Mouse (Mus musculus) gonadal fat pad, adult 2 months (tissue): ENCODE measurements at regions not wholly inside any gene's neighbourhood (a gene's known extent, or its start where the extent isn't known, plus 50 kb on each side); places are given as distances from the start of the nearest gene placed in this dataset.

Source experiments
- DNase-seq: peaks from one replicate; pipeline ENCODE4 v3.0.0-alpha.2; 2012; ENCODE audit warnings: low read depth

DNA sequence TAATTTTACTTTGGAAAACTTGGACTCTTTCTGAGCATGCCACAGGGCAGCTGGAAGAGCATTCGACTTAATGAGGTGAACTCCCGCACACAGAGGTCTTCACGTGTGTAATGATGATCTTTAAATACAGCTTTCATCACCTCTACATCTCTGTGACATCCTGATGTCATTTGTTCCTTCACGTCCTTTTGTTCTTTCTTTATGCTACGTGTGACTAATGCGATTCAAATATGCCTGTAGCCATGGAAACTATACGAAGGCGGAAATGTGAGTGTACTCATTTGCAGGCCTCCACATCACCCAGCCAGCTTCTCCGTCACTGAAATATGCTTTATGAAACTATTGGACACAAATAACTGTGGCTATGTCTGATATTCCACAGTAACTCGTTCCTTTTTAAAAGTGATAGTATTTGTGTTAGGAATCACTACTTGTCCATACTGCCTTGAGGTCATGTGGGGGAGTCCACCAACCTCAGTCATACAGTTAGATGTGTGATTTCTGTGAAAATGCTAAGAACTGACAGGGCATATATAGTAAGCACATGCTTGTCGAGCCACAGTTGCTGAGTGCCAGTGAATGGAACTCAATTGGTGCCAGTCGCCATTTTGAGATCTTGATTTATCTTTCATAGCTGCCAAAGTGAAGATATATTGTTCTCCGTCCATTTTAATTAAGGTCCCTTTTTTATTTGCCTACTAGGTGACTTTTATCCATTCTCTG lies 145.9 kb downstream of the Plk2 start:
- no peak for DNase-seq

DNA sequence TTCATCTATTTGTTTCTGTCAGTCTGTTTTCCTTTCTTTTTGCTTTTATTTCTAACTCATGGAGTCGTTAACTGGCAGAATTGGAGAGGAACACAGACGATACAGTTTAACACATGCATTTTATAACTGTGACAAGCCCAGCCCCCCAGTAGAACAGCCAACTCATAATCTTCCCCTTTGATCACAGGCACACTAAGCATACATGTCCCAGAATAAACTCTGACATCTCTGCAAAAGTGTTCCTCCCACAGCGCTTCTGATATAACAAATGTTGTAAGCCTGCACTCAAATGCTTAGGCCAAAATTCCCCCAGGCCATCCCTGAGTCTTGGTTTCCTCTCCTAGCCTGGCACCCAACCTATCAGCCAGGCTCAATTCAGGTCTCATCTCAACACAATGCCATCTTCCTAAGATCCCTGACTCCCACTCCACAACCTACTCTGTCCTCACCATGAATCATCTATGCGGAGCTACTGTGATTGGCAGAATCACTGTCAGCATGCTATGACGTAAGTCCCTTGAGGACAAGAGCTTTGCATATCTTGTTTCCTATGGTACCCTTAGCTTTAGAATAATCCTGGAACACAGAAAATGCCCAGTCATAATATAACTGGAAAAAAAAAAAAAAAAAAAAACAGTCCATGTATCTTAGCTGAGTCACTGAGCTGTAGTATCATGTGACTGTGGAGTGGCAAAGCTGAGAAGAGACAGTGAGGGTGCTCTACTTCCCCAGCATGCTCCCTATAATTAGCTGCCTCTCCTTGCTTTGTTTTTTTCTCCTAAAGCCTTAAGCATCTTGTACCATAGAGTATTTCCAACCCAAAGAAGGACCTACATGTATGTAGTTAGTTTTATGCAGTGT lies 146.7 kb downstream of the Plk2 start:
- no peak for DNase-seq

DNA sequence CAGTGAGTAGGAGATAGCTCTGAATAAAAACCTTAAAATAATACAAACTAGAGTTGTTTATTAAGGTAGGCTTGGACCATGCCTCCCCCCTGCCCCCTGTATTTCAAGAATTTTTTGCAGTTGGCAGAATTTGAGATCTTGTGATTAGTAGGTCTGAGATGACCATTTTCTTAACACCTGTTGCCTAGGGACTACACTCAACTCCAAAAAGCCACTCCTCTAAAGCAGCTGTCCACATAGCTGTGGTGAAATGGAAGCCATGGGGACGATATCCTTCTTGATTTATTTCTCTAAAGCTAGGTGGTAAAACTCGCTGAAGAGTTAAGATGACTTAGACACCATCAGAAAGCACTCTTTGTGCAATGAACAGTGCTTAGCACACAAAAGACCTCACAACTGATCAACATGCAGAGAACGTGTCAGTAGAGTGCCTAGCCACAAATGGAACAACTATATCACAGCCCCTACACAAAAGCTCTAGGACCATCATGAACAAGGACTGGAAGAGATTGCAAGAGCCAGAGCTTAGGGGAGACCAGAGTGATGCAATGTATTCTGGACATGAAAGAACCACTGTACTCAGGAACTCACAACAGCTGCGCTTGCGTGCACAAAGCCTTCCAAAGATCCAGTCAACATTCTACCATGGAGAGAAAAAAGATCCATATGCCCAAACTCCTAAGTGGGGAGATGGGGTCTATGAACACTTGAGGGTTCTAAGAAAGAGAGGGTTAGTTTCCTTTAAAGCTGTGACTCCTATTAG lies 147.6 kb downstream of the Plk2 start:
- no peak for DNase-seq

DNA sequence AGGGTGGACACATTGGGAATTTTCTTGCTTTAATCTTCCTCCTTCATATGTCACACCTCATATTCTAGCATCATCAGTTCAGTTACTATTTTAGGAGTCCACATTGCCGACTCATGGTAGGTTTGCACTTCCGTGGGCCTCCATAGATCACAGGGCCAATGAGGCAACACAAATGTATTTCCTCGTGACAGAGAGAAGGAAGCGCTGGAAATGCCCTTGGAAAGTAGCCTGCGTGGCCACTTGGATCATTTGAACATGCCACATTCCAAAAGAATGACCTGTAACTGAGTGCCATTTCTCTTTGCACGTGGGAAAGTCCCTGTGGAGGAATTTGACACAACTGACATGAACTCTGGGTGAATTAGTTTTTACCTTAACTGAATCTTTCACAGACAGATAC lies 150.6 kb downstream of the Plk2 start:
- DNase-seq: no peak

GRCm38 (mm10) chr13:110555529-110556319 lies 160.9 kb downstream of the Plk2 start:
- no peak for DNase-seq

- DNase-seq: no peak
These were observed 161.7 kb downstream of the Plk2 start for GRCm38 (mm10) chr13:110556355-110557095.

DNA sequence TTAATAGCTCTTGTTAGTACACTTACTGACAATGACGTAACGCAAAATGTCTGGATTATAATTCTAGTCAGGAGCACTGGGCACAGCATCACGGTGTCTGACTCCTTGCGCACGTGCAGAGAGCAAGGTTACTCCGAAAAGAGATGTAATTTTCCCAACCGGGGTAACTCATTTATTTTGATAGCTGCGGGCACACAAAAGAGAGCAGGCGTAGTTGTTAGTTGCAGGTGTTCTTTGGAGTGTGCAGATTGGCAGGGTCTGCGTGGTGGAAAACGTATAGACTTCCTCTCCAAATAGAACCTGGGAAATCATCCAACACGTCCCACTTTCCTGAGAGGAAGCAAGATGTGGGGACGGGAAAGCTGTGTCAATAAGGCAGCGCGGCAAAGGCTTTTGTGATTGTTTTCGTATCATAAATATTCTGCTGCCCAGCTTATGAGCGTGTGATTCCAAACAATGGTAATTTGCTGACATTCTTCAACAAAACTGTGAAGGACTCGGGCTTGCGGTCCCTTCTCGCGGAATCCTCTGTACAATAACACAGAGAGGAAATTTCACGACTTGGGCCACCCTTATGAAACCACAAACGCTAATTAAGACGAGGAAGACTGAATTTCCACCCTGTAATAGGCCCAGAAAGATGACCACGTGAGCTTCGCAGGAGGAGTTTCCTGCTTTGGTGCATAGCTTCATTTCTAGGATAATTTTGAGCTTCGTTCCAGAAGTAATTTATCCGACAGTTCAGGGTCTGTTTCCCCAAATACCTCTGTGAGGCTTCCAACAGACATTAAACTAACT lies 163.3 kb downstream of the Plk2 start:
- DNase-seq: no peak

DNA sequence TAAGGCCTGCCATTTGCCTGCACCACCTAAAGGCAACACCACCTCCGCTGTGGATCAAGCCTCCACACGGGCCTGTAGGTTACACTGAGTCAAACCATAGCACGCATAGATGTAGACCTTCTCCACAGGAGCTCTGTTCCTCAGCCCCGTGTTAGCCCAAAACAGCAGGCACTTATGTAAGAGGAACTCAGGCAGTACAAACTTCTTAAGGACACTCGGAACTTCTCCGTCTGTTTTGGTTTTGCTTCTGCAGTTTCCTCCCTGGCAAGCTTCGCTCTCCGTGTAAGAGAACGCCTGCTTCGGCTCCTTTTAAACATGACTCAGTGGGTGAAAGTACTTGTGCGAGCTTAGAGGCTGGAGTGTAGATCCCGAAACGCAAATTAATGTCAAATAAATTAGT lies 165.7 kb downstream of the Plk2 start:
- DNase-seq: no peak

GRCm38 (mm10) chr13:110562499-110562898 lies 167.7 kb downstream of the Plk2 start:
- DNase-seq: no peak

DNA sequence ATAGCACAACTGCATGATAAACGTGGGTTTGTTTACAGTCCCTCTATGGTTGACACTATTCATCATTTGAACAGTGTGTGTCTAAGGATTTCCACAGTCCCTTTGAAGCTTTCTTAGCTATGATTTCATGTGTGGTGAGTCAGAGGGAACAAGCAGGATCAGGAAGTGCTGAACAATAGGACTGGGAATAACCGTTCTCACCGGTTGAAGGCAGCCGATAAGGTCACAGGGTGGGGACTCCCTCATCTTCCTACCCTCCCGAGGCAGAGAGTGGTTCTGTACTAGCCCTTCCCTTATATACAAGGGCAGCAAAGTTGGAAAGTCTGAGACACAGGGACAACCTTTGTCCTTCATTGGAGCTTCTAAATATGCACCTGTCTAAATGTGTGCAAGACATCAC lies 168.1 kb downstream of the Plk2 start:
- DNase-seq: no peak

DNA sequence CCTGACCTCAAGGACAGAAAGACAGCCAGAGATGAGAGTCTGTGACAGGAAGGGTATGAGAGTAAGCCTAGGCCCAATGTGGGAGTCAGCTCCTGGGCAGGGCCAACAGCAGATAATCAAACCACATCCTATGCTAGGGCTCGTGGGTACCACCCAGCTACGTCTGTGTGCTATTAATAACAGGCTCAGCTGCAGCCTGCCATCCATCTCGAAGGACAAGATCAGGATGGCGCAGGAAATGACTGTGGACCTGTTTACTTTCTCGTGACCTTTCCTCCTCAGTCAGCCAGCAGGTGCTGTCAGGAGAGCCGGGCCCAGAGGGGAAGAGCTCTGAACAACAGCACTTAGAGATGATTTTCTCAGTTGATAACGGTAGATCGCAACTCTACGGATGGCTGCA lies 169.1 kb downstream of the Plk2 start:
- no peak for DNase-seq

GRCm38 (mm10) chr13:110568482-110569179 lies 173.8 kb downstream of the Plk2 start:
- no peak for DNase-seq

DNA sequence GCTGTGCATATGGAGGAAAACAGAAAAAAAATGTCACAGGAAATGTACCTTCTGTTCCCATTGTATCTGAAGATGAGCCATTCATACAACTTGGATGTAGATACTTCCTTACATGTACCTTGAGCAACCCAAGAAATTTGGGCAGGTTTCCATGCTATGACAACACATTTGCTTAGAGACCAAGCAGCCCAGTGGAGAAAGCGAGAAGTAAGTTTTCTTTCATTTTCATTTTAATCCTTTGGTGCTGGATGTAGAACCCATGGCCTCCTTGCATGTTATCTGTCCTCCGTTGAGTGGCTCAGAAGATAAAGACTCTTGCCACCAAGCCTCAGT lies 174.3 kb downstream of the Plk2 start:
- DNase-seq: no peak

GRCm38 (mm10) chr13:110570386-110570785 lies 175.5 kb downstream of the Plk2 start:
- no peak for DNase-seq

DNA sequence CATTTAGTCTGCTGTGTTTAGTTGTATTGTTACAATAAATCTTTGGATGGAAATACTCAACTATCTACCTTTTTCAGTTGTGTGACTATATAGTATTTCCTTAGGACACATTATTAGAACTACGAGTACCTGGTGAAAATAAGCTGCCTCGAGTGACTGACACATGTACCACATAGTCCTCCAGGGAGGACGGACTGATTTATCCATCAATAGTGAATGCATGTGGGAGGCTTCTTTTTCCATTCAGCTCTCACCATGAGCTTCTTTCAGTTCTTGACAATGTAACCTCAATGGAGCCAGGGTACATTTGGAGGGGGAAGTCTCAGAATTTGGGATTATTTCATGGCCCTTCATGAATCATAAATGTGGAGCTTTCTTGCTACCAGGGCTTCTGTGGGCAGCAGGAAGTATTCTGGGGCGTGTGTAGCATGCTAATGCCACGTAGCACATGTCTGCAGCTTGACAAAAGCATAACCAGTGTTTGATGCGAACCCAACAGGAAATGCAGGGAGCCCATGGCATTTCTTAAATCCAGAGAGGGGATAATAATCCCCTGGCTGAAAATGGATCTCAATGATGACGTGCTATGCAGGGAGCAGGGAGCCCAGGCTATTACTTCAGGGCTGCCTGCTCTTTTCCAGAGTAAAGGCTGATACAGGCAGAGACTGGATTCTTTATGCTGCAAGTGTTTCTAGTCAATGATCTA lies 178.7 kb downstream of the Plk2 start:
- no peak for DNase-seq

- DNase-seq: no peak
These were observed 180.1 kb downstream of the Plk2 start for GRCm38 (mm10) chr13:110574764-110575471.

DNA sequence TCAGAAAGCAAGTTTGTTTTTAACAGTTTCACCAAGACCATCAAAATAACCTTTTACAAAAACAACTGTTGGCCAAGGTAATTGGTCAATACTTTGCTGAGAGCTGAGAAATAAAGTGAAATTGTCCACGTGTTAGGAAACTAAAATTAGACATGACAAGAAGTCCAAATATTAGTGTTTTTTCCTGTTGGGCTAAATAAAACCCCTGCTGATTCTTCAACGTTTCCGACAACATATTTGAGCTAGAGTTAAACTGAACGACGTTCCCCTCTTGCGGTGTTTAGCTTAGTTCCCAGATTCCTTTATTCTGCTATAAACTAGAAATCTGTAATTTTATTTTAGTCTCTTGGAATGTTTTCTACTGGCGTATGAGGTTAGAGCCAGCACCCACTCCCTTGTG lies 183.3 kb downstream of the Plk2 start:
- DNase-seq: no peak

DNA sequence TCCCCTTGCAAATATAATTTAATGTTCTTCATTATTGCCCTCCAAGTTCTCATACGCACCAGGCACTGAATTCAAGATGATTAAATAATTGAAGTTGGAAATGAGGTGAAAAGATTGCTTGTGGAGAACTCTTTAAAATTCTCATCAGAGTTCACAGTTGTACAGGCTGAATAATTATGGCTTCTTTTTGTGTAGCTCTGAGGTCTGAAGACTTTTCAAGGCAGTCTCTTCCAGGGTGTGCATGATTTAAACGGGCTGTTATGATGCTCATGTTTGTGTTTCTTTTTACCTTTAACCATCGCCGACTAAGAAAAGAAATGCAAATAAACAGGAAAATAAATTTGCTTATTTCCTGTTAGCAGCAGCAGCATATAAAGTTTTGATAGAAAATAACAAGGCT lies 185.3 kb downstream of the Plk2 start:
- no peak for DNase-seq
